Mouse (Mus musculus) lung, postnatal 14 days (tissue): ENCODE data around the gene Dhx34.

Experiments
- DNase-seq: peaks from one replicate; pipeline ENCODE4 v3.0.0; 2021

The Dhx34 gene

DNA sequence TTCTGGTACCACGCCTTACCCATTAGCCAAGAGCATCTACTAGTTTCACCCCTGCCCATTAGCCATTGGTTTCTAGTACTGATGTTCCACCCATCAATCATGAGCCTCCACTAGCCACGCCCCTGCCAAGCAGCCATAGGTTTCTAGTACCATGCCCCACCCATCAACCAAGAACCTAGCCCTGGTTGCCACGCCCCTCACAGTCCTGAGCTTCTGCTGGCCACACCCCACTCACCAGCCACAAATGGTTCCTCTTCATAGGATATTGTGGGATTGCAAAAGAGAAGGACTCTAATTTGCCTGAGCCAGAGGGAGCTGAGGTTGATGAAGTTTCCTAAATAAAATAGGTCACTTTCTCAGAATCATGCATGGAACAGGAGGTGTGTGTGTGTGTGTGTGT lies 61.1 kb downstream of the Dhx34 start:
- no peak for DNase-seq

DNA sequence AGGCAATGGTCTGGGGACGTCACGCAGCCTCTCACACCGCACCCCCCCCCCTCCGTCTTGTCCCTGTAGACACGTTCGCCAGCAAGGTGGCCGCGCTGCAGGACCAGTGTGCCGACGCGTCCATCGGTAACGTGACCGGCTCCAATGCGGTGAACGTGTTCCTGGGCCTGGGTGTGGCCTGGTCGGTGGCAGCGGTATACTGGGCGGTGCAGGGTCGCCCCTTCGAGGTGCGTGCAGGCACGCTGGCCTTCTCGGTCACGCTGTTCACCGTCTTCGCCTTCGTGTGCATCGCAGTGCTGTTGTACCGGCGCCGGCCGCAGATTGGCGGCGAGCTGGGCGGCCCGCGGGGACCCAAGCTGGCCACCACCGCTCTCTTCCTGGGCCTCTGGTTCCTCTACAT lies 63.1 kb downstream of the Dhx34 start:
- no peak for DNase-seq

DNA sequence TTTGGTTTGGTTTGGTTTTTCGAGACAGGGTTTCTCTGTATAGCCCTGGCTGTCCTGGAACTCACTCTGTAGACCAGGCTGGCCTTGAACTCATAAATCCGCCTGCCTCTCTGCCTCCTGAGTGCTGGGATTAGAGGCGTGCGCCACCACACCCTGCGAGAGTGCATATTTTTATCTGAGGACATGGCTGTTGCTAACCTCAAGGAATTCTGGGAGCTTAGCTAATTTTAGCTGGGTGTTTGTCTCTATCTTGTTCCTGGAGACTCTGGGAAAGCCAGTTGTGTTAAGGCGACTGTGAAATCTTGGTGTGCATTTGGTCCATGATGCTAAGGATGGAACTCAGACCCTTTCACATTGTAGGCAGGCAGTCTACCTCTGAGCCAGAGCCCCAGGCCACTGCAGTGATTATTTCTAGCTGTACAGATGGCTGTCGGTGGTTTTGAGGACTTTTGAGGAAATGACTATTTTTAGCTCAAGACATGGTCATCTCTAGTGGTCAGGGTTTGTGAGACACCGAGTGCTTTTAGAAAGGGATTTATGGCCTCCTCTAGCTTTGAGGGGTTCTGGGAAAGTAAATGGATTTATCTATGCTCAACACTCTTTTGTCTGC lies 65.6 kb downstream of the Dhx34 start:
- no peak for DNase-seq

DNA sequence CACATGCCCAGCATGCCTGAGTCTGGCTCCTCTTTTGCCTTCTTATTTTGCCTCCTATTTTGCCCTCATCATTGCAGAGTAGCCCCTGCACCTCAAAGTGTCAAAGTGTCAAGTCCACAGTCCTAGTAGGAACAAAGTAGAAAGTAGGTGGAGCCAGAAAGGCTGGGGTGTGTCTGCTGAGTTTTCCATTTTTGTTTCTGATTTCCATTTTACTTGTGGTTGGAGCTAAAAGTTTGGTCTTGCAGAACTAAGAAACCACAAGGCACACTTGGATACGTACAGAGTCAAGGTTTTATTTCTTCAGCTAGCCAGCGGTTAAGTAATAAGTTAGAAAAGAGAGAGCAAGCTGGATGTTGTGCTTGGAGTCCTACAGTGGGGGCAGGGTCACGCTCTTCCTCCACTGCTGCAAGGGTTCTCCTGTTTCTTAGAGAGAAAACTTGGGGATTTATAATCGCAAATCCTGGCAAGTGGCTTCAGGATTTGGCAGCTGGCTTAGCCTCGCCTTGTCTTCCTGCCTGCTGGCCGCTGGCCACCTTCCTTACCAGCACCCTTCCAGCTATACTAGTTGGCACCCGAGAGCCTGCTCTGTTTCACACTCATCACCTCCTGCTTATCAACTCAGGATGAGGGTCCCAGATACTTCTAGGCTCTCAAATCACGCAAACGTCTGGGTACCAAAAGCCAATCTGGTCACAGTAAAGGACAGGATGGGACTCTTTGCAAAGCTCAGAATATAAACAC lies 66.5 kb downstream of the Dhx34 start:
- DNase-seq = peak; percentile 12

DNA sequence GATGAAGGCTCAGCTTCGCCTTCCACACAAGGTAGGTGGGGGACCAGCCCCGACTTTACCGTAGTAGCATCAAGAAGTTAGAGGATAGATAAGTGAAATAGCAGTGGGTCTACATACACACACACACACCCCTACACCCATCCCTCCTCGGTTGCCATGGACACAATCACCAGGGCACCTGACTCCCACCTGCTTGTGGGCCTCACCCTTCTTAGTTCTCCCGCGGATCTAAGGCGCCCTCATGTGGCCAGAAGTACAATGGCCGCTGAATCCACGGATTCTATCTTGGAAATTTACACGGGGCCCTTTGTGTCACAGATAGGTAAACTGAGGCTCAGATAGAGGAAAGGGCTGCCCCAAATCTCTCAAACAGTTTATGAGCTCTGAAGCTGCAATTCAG lies 68.3 kb downstream of the Dhx34 start:
- DNase-seq = peak; percentile 50

DNA sequence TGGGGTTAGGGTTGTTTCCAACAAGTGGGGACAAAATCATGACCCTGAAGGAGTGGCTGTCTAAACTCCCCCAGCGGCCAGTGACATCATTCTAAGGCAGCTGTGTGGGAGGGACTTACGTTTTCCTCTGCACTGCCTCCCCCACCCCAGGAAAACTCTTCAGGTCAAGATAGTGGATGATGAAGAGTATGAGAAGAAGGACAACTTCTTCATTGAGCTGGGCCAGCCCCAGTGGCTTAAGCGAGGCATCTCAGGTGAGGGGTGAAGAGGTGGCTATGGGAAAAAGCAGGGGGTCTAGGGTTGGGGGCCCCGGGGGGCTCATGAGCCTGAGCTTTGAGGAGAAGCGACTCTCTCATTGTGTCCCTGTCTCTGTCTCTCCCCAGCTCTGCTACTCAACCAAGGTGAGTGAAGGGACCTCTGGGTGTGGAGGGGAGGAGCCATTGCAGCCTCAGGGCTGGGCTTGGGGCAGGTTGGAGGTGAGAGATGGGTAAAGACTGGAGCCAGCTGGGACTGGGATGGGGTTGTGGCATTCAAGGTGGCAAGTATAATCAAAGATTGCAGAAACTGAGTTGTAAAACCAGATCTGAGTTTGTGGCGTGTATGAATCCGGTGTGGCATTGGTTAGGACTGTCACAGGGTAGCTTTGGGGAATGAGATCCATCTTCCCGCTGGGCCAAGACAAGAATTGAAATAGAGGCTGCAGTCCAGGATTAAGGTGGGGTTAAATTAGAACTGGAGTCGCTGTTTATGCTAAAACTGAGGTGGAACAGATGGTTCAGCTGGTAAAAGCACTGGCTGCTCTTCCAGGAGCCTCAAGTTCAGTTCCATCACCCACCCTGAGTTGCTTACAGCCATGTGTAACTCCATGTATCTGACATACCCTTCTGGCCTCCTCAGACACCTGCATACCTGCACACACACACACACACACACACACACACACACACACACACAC lies 71.4 kb downstream of the Dhx34 start:
- DNase-seq = no peak

DNA sequence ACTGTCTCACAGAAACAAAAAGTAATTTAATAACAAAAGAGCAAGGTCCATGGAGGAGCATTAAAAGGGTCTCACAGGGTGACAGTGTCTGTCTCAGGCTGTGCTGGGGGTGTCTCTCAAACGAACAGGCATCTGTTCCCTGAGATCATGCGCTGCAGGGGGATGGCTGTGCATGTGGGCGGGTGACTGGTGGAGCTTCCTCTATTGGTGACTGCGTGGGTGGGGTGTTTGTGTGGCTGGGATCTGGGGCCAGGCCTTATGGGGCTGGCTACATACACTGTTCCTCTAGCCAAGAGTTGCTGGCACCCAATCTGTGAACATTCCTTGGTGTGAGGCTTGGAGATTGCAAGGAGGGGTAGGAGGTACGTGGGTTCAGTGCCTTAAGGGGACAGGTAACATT lies 72.6 kb downstream of the Dhx34 start:
- no peak for DNase-seq

DNA sequence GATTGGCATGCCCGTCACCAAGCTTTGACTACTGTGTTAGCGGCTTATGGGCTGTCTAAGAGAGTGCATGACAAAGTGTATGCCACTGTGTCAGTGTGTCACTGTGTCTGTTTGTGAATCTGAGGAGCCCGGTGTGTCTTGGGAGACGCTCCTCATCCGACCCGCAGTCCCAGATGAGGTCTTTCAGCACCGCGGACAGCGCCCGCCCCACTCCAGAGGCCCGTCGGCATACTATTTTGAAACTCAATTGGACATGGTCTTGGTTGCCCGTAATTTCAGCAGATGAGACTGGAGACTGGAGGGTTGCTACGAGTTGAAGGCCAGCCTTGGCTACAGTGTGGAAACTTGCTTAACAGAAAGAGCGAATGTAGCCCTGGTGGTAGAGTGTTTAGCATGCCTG lies 74.2 kb downstream of the Dhx34 start:
- DNase-seq = peak; percentile 78
